21 mouse cellular contexts compared by ENCODE assay signal in genomic region chr2:166400304-166400703, GRCm38 (mm10).
DNase-seq lines count a peak whose midpoint lies in the region; ATAC-seq lines count a peak whose summit lies in the region.
"Had no signal": no experiment of that assay in that cellular context is flagged by ENCODE, and none has a peak within 500 bp of the region (broad histone marks: within the 10 kb centered on the region; RNA-seq: fewer than 3 reads in every experiment).

No protein-coding gene starts in this region.

- no peaks in the 10 kb centered on the region for H3K27me3 ChIP-seq in heart, embryonic 11.5 days (ENCODE audit: control insufficient read depth, insufficient read depth, low read length)
- H3K27me3 ChIP-seq in embryonic facial prominence, embryonic 12.5 days: no peaks in the 10 kb centered on the region
- H3K27me3 ChIP-seq in limb, embryonic 15.5 days: no peaks in the 10 kb centered on the region
- H3K27me3 ChIP-seq: embryonic facial prominence, embryonic 13.5 days; liver, embryonic 15.5 days had no signal

- no peak for ATAC-seq in heart, embryonic 11.5 days (replicated peaks; ENCODE audit: insufficient number of reproducible peaks, low FRiP score, low TSS enrichment)
- no peak for ATAC-seq in embryonic facial prominence, embryonic 12.5 days (ENCODE audit: insufficient number of reproducible peaks, insufficient read depth, low FRiP score, low TSS enrichment)
- no peak for ATAC-seq in limb, embryonic 15.5 days (ENCODE audit: insufficient number of reproducible peaks, low FRiP score, low TSS enrichment, low read depth)
- ATAC-seq: forebrain, embryonic 14.5 days; hindbrain, postnatal 0 days; intestine, postnatal 0 days; midbrain, embryonic 13.5 days had no signal

- H3K4me3 ChIP-seq in heart, embryonic 11.5 days (ENCODE audit: low read depth, low read length): no peak overlapping the region
- no peak overlapping the region for H3K4me3 ChIP-seq in embryonic facial prominence, embryonic 12.5 days
- H3K4me3 ChIP-seq in limb, embryonic 15.5 days: no peak overlapping the region
- H3K4me3 ChIP-seq: embryonic facial prominence, embryonic 13.5 days; hindbrain, embryonic 10.5 days; liver, embryonic 15.5 days; midbrain, embryonic 13.5 days; neural tube, embryonic 13.5 days had no signal

- intact Hi-C loops in heart, postnatal 36 days (cut with DNase I): no loop called here

- peaks cover 32% of the 10 kb centered on the region for H3K4me1 ChIP-seq in heart, embryonic 11.5 days (ENCODE audit: control insufficient read depth, insufficient read depth, low read length)
- H3K4me1 ChIP-seq in embryonic facial prominence, embryonic 12.5 days: peaks cover 49% of the 10 kb centered on the region
- peaks cover 43% of the 10 kb centered on the region for H3K4me1 ChIP-seq in limb, embryonic 15.5 days
- H3K4me1 ChIP-seq: liver, embryonic 15.5 days had no signal

- H3K27ac ChIP-seq in heart, embryonic 11.5 days (ENCODE audit: low read depth, low read length): peak overlapping the region; percentile 97
- H3K27ac ChIP-seq in embryonic facial prominence, embryonic 12.5 days: peak overlapping the region; percentile 46; the same call in 1 of the 2 replicates
- peak overlapping the region; percentile 4; the same call in 1 of the 2 replicates for H3K27ac ChIP-seq in limb, embryonic 15.5 days
- H3K27ac ChIP-seq: hindbrain, postnatal 0 days; liver, embryonic 15.5 days; midbrain, embryonic 13.5 days; neural tube, embryonic 13.5 days had no signal

- H3K4me2 ChIP-seq in heart, embryonic 11.5 days: no peak overlapping the region
- H3K4me2 ChIP-seq in embryonic facial prominence, embryonic 12.5 days (replicated peaks): no peak overlapping the region
- H3K4me2 ChIP-seq in limb, embryonic 15.5 days: no peak overlapping the region
- H3K4me2 ChIP-seq: embryonic facial prominence, embryonic 13.5 days; liver, embryonic 15.5 days; midbrain, embryonic 13.5 days; neural tube, embryonic 13.5 days had no signal

- WGBS in heart, embryonic 11.5 days (ENCODE audit: insufficient replicate concordance): 46% methylated on average over 10 of the region's 10 CpGs
- WGBS in embryonic facial prominence, embryonic 12.5 days: 67% methylated on average over 10 of the region's 10 CpGs
- WGBS in limb, embryonic 15.5 days: 58% methylated on average over 10 of the region's 10 CpGs

- H3K9me3 ChIP-seq in heart, embryonic 11.5 days (replicated peaks; ENCODE audit: control insufficient read depth, low read length): no peaks in the 10 kb centered on the region
- no peaks in the 10 kb centered on the region for H3K9me3 ChIP-seq in embryonic facial prominence, embryonic 12.5 days
- no peaks in the 10 kb centered on the region for H3K9me3 ChIP-seq in limb, embryonic 15.5 days
- H3K9me3 ChIP-seq: embryonic facial prominence, embryonic 13.5 days; hindbrain, embryonic 10.5 days; liver, embryonic 15.5 days; midbrain, embryonic 13.5 days; neural tube, embryonic 13.5 days had no signal

- DNase-seq in heart, postnatal 36 days: no peak
- DNase-seq in kidney, adult 11 months: peak; percentile 36
- no peak for DNase-seq in kidney, postnatal 10 days
- DNase-seq in right cerebral cortex, postnatal 36 days (ENCODE audit: low spot score in 2 of 2): no peak
- DNase-seq: adrenal gland, adult 8-10 months; B cell, adult 2 months; cerebellum, adult 9-11 months; gastrocnemius, postnatal 14 days; spleen, adult 18-20 months; thymus, adult 2 months had no signal

- no peaks in the 10 kb centered on the region for H3K36me3 ChIP-seq in heart, embryonic 11.5 days (ENCODE audit: control insufficient read depth, insufficient read depth, low read length)
- no peaks in the 10 kb centered on the region for H3K36me3 ChIP-seq in embryonic facial prominence, embryonic 12.5 days
- H3K36me3 ChIP-seq in limb, embryonic 15.5 days: no peaks in the 10 kb centered on the region
- H3K36me3 ChIP-seq: embryonic facial prominence, embryonic 13.5 days; hindbrain, embryonic 10.5 days; liver, embryonic 15.5 days; midbrain, embryonic 13.5 days; neural tube, embryonic 13.5 days had no signal

- peak overlapping the region; percentile 49; the same call in 1 of the 2 replicates for H3K9ac ChIP-seq in heart, embryonic 11.5 days (ENCODE audit: low read depth, low read length)
- 0 out of 2 replicates have a peak overlapping the region, but pooled peaks have one; percentile 10 for H3K9ac ChIP-seq in embryonic facial prominence, embryonic 12.5 days
- no peak overlapping the region for H3K9ac ChIP-seq in limb, embryonic 15.5 days
- H3K9ac ChIP-seq: embryonic facial prominence, embryonic 13.5 days; liver, embryonic 15.5 days; midbrain, embryonic 13.5 days; neural tube, embryonic 13.5 days had no signal

Comparison
In these comparisons a context has a peak if more than half of its experiments do, and no peak if none do; other contexts are left out.
1. H3K27ac ChIP-seq: peak in every context shown above with its lines; median percentile 97 in heart, embryonic 11.5 days; 46 in embryonic facial prominence, embryonic 12.5 days; 4 in limb, embryonic 15.5 days.